Mouse (Mus musculus) forebrain, postnatal 0 days (tissue): ENCODE measurements around the gene Fancd2. TPM values are rescaled to one million over a fixed set of nuclear protein-coding genes. Genes with fewer than 3 reads are reported as not detected.

Source experiments
- ATAC-seq: fragments of 200-750 bp; cut with Nextera tagmentation; 2 replicates; pipeline ENCODE4 v1.8.0; 2017; ENCODE audit warnings: mild to moderate bottlenecking, moderate library complexity
- DNase-seq: peaks from one replicate; pipeline ENCODE4 v3.0.0-alpha.2; 2015
- H3K27ac ChIP-seq: fragments of 300-500 bp; sonication (generic); 2 replicates; pipeline ENCODE4 v1.5.1; 2014; ENCODE audit warnings: low read depth, mild to moderate bottlenecking, antibody characterized with exemption, low read length, moderate library complexity, mixed read lengths
- H3K27me3 ChIP-seq: fragments of 300-500 bp; sonication (generic); 2 replicates; pipeline ENCODE4 v1.6.1; 2014; ENCODE audit warnings: mild to moderate bottlenecking, low read length, mixed read lengths; ENCODE audit not compliant: insufficient read depth
- H3K36me3 ChIP-seq: fragments of 300-500 bp; sonication (generic); 2 replicates; pipeline ENCODE4 v1.6.1; 2014; ENCODE audit warnings: mild to moderate bottlenecking, moderate library complexity; ENCODE audit not compliant: insufficient read depth
- H3K4me1 ChIP-seq: fragments of 300-500 bp; sonication (generic); 2 replicates; pipeline ENCODE4 v1.6.1; 2014; ENCODE audit warnings: antibody characterized with exemption; ENCODE audit not compliant: insufficient read depth
- H3K4me2 ChIP-seq: fragments of 300-500 bp; sonication (generic); 2 replicates; pipeline ENCODE4 v1.6.1; 2014; ENCODE audit warnings: low read depth, mild to moderate bottlenecking, moderate library complexity
- H3K4me3 ChIP-seq: fragments of 300-500 bp; sonication (generic); 2 replicates; pipeline ENCODE4 v1.5.1; 2014; ENCODE audit warnings: low read depth, low read length, mixed read lengths
- H3K9ac ChIP-seq: fragments of 300-500 bp; sonication (generic); 2 replicates; pipeline ENCODE4 v1.6.1; 2014; ENCODE audit warnings: mild to moderate bottlenecking
- H3K9me3 ChIP-seq: fragments of 300-500 bp; sonication (generic); 2 replicates; pipeline ENCODE4 v1.6.1; 2016; ENCODE audit warnings: low read length
- CTCF ChIP-seq: sonication (generic); IDR thresholded peaks from 2 replicates; pipeline ENCODE4 v1.5.1; 2016; ENCODE audit warnings: antibody characterized with exemption, control low read depth, low read depth
- WGBS: fragments of 180-500 bp; shearing (Covaris S2); extraction: QIAGEN DNeasy Blood & Tissue Kit; methylation state at CpG from one replicate; pipeline ENCODE4 v1.1.7; 2014; 5-methylcytosine and 5-hydroxymethylcytosine counted together
- polyA plus RNA-seq: library from polyadenylated mRNA; unstranded; fragments of >200 nt; fragmentation: Nextera tagmentation; extraction: Ambion mirVana; gene quantifications from 2 replicates; pipeline ENCODE4 v1.2.1, GENCODE M21; 2015
- total RNA-seq: library from RNA; depleted of rRNA; stranded (reverse); fragments of >200 nt; gene quantifications from 2 replicates; pipeline ENCODE4 v1.2.3, GENCODE M21; 2014

The Fancd2 gene
- total and polyA plus RNA-seq, 2 experiments from 2014 or later, result 1.3 to 4.4 TPM

GRCm38 (mm10) chr6:113492101-113492864 is 39.2 kb upstream of the Fancd2 start:
- no peak overlapping the region for H3K4me2 ChIP-seq
- H3K36me3 ChIP-seq, result peaks cover 51% of the 10 kb centered on the region
- H3K27me3 ChIP-seq, result no peaks in the 10 kb centered on the region
- 78% methylated on average over 24 of the region's 24 CpGs for WGBS
- no peak overlapping the region for H3K27ac ChIP-seq
- no peaks in the 10 kb centered on the region for H3K9me3 ChIP-seq
- ATAC-seq (no peak), DNase-seq (no peak)
- H3K4me1 ChIP-seq, result peaks cover 3% of the 10 kb centered on the region; the same call in 1 of the 2 replicates
- H3K4me3 ChIP-seq, result no peak overlapping the region
- H3K9ac ChIP-seq, result no peak overlapping the region
- TF ChIP-seq CTCF, result no peak

DNA sequence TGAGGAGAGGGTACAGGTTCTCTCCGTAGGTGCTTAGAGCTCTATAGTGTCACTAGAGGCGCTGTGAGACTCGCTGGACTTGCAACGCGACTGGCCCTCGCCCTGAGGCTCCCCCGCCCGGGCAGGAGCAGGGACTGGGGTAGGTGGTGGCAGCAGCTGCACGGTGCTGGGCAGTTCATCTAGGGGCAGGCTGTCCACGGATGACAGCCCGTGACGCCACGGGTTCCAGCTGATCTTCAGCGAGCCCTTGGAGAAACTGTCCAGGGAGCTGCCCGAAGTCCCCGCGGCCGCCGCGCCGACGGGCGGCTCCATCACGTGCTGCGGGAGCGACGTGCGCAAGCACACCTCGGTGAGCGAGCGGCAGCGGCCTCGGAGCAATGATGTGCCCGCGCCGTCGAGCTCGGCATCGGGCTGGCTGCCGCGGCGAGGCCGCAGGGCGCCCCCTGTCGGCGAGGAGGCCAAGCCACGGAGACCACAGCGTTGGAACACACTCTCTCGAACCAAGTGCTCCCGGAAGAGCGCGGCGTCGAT is 37.2 kb upstream of the Fancd2 start:
- Histone ChIP-seq H3K9me3 (no peaks in the 10 kb centered on the region), H3K4me2 (peak overlapping the region; percentile 50), H3K4me3 (peak overlapping the region; percentile 33), H3K27ac (no peak overlapping the region), H3K27me3 (no peaks in the 10 kb centered on the region), H3K36me3 (peaks cover 49% of the 10 kb centered on the region), H3K9ac (peak overlapping the region; percentile 44), H3K4me1 (peaks cover 3% of the 10 kb centered on the region; the same call in 1 of the 2 replicates)
- WGBS, result 3% methylated on average over 54 of the region's 54 CpGs
- DNase-seq (peak; percentile 80), ATAC-seq (peak; percentile 88)
- TF ChIP-seq CTCF, result peak; percentile 80

DNA sequence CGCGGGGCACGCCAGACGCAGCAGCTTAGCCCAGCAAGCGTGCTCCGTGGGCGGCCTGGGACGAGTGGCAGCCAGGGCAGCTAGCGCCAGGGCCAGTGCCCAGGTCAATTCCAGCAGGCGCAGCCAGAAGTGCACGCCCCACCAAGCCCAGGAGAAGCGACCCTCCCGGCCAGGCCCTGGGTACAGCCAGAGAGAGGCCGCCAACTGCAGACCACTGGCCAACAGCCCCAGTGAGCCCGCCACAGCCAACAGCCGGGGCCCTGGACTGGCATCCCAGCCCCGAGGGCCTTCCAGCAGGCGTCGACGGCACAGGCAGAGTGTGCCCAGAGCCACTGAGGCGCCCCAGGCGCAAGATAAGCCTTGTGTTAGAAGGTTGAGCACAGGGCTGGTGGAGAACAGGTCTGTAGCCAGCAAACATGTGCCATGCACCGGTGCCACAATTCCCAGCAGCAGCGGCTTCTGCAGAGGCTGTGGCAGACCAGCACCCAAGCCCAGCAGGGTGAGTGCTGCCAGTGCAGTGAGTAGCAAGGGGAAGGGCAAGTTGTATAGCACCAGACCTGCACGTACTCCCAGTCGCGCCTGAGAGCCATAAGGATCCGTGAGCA is 36.3 kb upstream of the Fancd2 start:
- 57% methylated on average over 28 of the region's 28 CpGs for WGBS
- DNase-seq (no peak), ATAC-seq (no peak)
- Histone ChIP-seq H3K9ac (0 out of 2 replicates have a peak overlapping the region, but pooled peaks have one; percentile 6), H3K9me3 (no peaks in the 10 kb centered on the region), H3K4me2 (peak overlapping the region; percentile 50; the same call in 1 of the 2 replicates), H3K4me1 (peaks cover 3% of the 10 kb centered on the region; the same call in 1 of the 2 replicates), H3K27ac (no peak overlapping the region), H3K27me3 (no peaks in the 10 kb centered on the region), H3K4me3 (peak overlapping the region; percentile 33; the same call in 1 of the 2 replicates), H3K36me3 (peaks cover 40% of the 10 kb centered on the region)
- no peak for TF ChIP-seq CTCF

DNA sequence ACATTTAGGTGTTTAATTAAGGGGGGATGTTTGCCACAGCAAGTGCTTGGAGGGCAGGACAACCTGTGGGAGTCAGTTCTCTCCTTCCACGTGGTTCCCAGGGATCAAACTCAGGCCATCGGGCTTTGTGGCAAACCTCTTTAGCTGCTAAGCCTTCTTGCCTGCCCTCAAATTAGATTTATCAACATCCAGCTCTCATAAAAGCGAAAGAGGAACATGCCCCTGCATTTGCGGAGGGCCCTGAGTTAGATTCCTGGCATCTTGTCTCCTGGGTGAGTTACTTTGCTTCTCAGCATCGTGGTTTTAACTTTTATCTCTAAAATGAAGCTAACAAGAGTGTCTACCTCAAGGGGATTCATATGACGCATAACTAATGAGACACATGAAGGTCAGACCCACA is 32.1 kb upstream of the Fancd2 start:
- Histone ChIP-seq H3K9ac (no peak overlapping the region), H3K36me3 (peaks cover 16% of the 10 kb centered on the region), H3K4me1 (peaks cover 8% of the 10 kb centered on the region), H3K4me3 (no peak overlapping the region), H3K27ac (no peak overlapping the region), H3K27me3 (no peaks in the 10 kb centered on the region; the same call in 1 of the 2 replicates), H3K9me3 (no peaks in the 10 kb centered on the region), H3K4me2 (no peak overlapping the region)
- DNase-seq, result no peak
- no peak for ATAC-seq
- 80% methylated on average over 6 of the region's 6 CpGs for WGBS
- no peak for TF ChIP-seq CTCF

GRCm38 (mm10) chr6:113501388-113502084 is 29.9 kb upstream of the Fancd2 start, which contains the start of gene Prrt3:
TSS of gene Prrt3 (minus strand) at chr6:113501931.
- Histone ChIP-seq H3K9me3 (no peaks in the 10 kb centered on the region), H3K27ac (peak within 1 kb of the TSS; percentile 40; the same call in 1 of the 2 replicates), H3K27me3 (no peaks in the 10 kb centered on the region; the same call in 1 of the 2 replicates), H3K9ac (peak within 1 kb of the TSS; percentile 67), H3K4me1 (peaks cover 5% of the 10 kb centered on the region; the same call in 1 of the 2 replicates), H3K36me3 (peaks cover 12% of the 10 kb centered on the region), H3K4me3 (peak within 1 kb of the TSS; percentile 68), H3K4me2 (peak within 1 kb of the TSS; percentile 66)
- DNase-seq, result peak; percentile 85
- peak; percentile 95 for ATAC-seq
- WGBS, result 2% methylated on average over 32 of the region's 32 CpGs
- no peak for TF ChIP-seq CTCF

GRCm38 (mm10) chr6:113502801-113503200 is 28.7 kb upstream of the Fancd2 start:
- no peak for TF ChIP-seq CTCF
- no peak for DNase-seq
- no peak overlapping the region for H3K4me3 ChIP-seq
- H3K9me3 ChIP-seq, result no peaks in the 10 kb centered on the region
- H3K4me2 ChIP-seq, result no peak overlapping the region
- H3K36me3 ChIP-seq, result peaks cover 5% of the 10 kb centered on the region; the same call in 1 of the 2 replicates
- no peaks in the 10 kb centered on the region; the same call in 1 of the 2 replicates for H3K27me3 ChIP-seq
- 51% methylated on average over 2 of the region's 2 CpGs for WGBS
- H3K9ac ChIP-seq, result no peak overlapping the region
- H3K27ac ChIP-seq, result no peak overlapping the region
- peaks cover 5% of the 10 kb centered on the region; the same call in 1 of the 2 replicates for H3K4me1 ChIP-seq
- ATAC-seq, result no peak
